Mouse (Mus musculus): ENCODE results near the gene Gm20388.

Gm20388 gene

GRCm38 (mm10) chr8:121668553-121668952 lies 1757.9 kb downstream of the Gm20388 start:
- no peak for DNase-seq (ENCODE audit: extremely low spot score)

GRCm38 (mm10) chr8:121669208-121669607 lies 1758.6 kb downstream of the Gm20388 start:
- peak; percentile 33 for DNase-seq (ENCODE audit: extremely low spot score)

GRCm38 (mm10) chr8:121673153-121673552 lies 1762.5 kb downstream of the Gm20388 start:
- DNase-seq (ENCODE audit: extremely low spot score) = no peak

GRCm38 (mm10) chr8:121673917-121674316 lies 1763.3 kb downstream of the Gm20388 start:
- DNase-seq (ENCODE audit: extremely low spot score) = no peak

GRCm38 (mm10) chr8:121674524-121674923 lies 1763.9 kb downstream of the Gm20388 start:
- DNase-seq (ENCODE audit: extremely low spot score) = no peak

GRCm38 (mm10) chr8:121675161-121675560 lies 1764.5 kb downstream of the Gm20388 start:
- DNase-seq (ENCODE audit: extremely low spot score) = no peak

GRCm38 (mm10) chr8:121675701-121676100 lies 1765.1 kb downstream of the Gm20388 start:
- DNase-seq (ENCODE audit: extremely low spot score) = no peak

GRCm38 (mm10) chr8:121678696-121679095 lies 1768.1 kb downstream of the Gm20388 start:
- DNase-seq (ENCODE audit: extremely low spot score) = no peak

GRCm38 (mm10) chr8:121680896-121681295 lies 1770.3 kb downstream of the Gm20388 start:
- no peak for DNase-seq (ENCODE audit: extremely low spot score)

GRCm38 (mm10) chr8:121681457-121681856 lies 1770.8 kb downstream of the Gm20388 start:
- no peak for DNase-seq (ENCODE audit: extremely low spot score)

- no peak for DNase-seq (ENCODE audit: extremely low spot score)
Measured at GRCm38 (mm10) chr8:121683083-121683832, 1772.6 kb downstream of the Gm20388 start.

GRCm38 (mm10) chr8:121685419-121685818 lies 1774.8 kb downstream of the Gm20388 start:
- DNase-seq (ENCODE audit: extremely low spot score) = peak; percentile 44

GRCm38 (mm10) chr8:121687455-121688161 lies 1777.0 kb downstream of the Gm20388 start:
- DNase-seq (ENCODE audit: extremely low spot score) = no peak

GRCm38 (mm10) chr8:121688496-121688895 lies 1777.9 kb downstream of the Gm20388 start:
- DNase-seq (ENCODE audit: extremely low spot score) = no peak

GRCm38 (mm10) chr8:121694453-121694852 lies 1783.8 kb downstream of the Gm20388 start:
- peak; percentile 41 for DNase-seq (ENCODE audit: extremely low spot score)

GRCm38 (mm10) chr8:121695585-121696184 lies 1785.0 kb downstream of the Gm20388 start:
- DNase-seq (ENCODE audit: extremely low spot score) = no peak

GRCm38 (mm10) chr8:121697735-121698614 lies 1787.3 kb downstream of the Gm20388 start:
- peak; percentile 65 for DNase-seq (ENCODE audit: extremely low spot score)

GRCm38 (mm10) chr8:121698615-121699101 lies 1788.0 kb downstream of the Gm20388 start:
- DNase-seq (ENCODE audit: extremely low spot score) = no peak

GRCm38 (mm10) chr8:121699936-121700335 lies 1789.3 kb downstream of the Gm20388 start:
- DNase-seq (ENCODE audit: extremely low spot score) = no peak

- DNase-seq (ENCODE audit: extremely low spot score) = no peak
Measured at GRCm38 (mm10) chr8:121705174-121705573, 1794.5 kb downstream of the Gm20388 start.

- no peak for DNase-seq (ENCODE audit: extremely low spot score)
Measured at GRCm38 (mm10) chr8:121706956-121707355, 1796.3 kb downstream of the Gm20388 start.

Measured in embryo, embryonic 9.5 days (tissue).